Mouse (Mus musculus) T-cell, adult 2 months (primary cell): ENCODE results near the gene Gm47841.

Source experiments
- DNase-seq: peaks from one replicate; pipeline ENCODE4 v3.0.0; 2022; ENCODE audit warnings: low spot score

Gm47841 gene

DNA sequence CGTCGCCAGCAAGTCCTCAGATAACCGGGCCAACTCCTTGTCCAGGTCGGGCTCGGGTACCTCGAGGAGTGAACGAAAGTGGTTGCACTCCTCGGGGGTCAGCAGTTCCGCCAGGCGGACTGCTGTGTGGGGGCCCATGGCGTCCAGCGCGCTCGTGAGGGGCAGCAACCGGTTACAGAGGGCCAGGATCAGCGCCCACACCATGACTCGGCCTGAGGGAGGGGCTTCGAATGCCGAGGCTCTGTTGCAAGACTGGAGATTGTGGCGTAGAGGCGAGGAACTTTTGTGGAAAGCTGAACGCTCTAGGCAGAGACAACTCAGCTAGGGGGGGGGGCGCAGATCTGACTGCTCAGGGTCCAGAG, at the start of gene Gm47841:
Gm47841 (minus strand) TSS at position 204 of the 362 bp plus-strand sequence.
- no peak for DNase-seq

GRCm38 (mm10) chr15:101095392-101095791, 48.2 kb upstream of the Gm47841 start:
- no peak for DNase-seq

- no peak for DNase-seq
Measured at GRCm38 (mm10) chr15:101094979-101095378, 47.8 kb upstream of the Gm47841 start.

DNA sequence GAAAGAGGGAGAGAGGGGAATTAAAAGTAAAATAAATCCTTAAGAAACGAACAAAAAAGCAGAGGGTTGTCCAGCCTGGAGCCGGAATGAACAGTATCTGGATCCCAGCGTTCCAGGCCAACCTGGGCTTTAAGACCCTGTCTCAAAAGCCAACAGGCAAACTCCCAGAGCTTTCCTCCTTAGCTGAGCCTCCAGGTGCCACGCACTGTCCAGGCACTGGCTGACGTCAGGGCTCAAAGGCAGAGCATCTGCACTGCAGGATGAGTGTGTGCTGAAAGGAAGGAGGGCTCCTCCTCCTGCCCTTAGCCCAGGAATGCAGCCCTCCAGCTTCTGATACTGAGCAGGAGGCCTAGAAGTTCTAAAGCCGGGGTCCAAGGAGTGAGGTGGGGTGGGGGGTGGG, 46.8 kb upstream of the Gm47841 start:
- DNase-seq = no peak

- DNase-seq = no peak
Measured at GRCm38 (mm10) chr15:101092829-101093648, 45.8 kb upstream of the Gm47841 start.

DNA sequence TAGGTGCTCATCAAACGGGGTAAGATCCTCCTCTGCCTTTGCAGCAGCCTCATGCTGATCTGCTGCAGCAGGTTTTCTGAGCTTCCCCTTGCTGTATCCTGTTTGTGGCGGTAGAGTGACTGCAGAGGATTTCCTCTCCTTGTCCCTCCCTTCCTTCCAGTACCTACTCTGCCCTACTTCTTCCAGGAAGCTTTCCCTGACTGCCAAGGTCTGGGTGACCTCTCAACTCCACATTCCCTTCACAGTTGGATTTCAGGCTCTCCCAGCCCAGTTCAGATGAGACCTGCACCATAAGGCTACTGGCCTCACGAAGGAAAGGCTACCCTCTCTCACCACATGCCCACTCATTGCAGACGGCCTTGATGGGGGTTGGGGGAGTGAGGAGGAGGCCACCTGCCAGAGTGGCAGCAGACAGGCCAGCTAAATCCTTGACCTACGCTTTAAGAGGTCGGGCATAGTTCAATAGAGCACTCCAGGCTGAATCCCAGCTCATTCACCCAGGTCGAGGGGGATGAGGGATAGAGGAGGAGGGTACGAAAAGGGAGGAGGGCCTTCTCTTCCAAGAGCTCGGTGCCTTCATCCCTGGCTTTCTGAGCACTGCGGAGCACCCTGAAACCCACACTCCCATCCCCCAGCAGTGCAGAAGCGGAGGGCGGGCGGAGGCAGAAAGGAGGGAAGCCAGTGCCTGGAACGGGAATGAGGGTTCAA, 45.1 kb upstream of the Gm47841 start:
- no peak for DNase-seq

- no peak for DNase-seq
Measured at GRCm38 (mm10) chr15:101091551-101091950, 44.4 kb upstream of the Gm47841 start.

- no peak for DNase-seq
Measured at GRCm38 (mm10) chr15:101088291-101088690, 41.1 kb upstream of the Gm47841 start.

DNA sequence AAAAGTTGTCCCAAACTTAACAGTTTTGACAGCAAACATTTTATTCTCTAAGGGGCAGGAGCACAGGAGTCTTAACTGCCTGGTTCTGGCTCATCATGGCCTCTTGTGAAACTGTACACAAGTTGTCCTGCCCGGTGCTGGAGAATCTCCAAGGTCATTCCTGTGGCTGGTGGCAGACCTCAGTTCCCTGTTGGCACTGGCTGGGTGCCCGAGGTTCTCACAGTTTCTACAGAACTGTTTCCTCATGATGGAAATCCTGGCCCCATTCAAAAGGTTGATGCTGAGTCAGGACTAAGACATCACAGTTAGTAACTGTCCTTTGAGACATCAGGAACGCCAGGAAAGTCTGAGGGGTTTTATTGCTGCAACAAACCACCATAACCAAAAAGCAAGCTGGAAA, 39.8 kb upstream of the Gm47841 start:
- DNase-seq = no peak

GRCm38 (mm10) chr15:101086451-101086850, 39.3 kb upstream of the Gm47841 start:
- no peak for DNase-seq

GRCm38 (mm10) chr15:101084499-101084898, 37.3 kb upstream of the Gm47841 start:
- DNase-seq = no peak

- DNase-seq = no peak
Measured at GRCm38 (mm10) chr15:101082236-101082635, 35.0 kb upstream of the Gm47841 start.

GRCm38 (mm10) chr15:101081035-101081548, 33.9 kb upstream of the Gm47841 start:
- no peak for DNase-seq

- DNase-seq = no peak
Measured at GRCm38 (mm10) chr15:101080031-101080520, 32.9 kb upstream of the Gm47841 start.

GRCm38 (mm10) chr15:101078731-101079156, 31.5 kb upstream of the Gm47841 start:
- peak; percentile 8 for DNase-seq

- no peak for DNase-seq
Measured at GRCm38 (mm10) chr15:101077813-101078730, 30.9 kb upstream of the Gm47841 start, which contains the start of gene Fignl2. Gene Fignl2, minus strand, starts transcription at chr15:101078567.

DNA sequence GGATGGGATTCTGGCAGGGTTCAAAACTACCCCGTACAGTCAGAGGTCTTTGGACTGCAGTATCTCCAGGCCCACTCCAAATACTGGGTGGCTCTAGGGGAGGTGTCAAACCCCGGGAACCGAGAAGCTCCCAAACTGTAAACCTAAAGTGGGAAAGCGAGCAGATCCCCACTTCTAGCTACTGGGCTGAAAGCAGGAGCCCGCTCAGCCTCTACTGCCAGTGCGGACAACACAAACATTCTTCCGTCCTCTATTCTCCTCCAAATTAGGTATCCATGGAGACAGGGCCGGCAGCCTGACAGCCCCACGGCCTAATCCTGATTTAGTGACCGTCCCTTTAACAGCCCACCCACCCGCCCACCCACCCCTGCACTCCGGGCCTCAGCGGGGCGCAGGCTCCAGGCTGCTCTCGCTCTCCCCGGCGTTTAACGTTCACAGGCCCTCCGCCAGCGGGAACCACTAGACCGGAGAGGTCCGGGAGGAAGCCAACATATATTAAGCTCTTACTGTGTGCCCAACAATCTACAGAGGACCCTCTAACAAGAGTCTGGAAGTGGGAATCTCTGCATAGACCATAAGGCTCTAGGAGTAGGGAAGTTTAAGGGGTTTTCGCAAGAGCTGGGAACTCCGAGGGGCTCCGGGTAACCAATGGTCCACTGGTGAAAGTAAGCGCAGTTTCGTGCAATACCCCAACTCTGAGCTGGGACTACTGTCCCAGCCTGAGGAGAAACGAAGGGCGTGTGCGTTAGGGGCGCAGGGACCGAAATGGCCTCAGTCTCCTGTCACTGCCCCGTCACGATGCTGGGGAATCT, 30.0 kb upstream of the Gm47841 start:
- no peak for DNase-seq

- DNase-seq = no peak
Measured at GRCm38 (mm10) chr15:101076071-101077000, 29.1 kb upstream of the Gm47841 start.

DNA sequence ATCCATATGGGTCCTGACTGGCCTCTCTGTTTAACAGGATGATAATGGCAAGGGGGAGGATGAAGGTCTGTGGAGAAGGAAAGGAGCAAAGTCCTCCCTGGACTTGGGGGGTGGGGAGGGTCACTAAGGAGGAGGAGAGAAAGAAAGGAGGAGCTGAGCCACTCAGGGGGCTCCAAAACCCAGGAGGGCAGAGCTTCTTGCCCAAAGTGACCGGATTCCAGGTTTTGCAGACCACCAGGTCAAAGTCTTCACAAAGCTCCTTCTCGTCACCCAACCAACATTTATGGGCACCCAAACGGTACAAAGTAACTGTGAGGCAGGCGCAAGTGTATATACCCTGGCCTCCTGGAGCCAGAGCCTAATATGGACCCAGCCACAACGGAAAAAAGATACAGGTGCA, 28.5 kb upstream of the Gm47841 start:
- DNase-seq = no peak

DNA sequence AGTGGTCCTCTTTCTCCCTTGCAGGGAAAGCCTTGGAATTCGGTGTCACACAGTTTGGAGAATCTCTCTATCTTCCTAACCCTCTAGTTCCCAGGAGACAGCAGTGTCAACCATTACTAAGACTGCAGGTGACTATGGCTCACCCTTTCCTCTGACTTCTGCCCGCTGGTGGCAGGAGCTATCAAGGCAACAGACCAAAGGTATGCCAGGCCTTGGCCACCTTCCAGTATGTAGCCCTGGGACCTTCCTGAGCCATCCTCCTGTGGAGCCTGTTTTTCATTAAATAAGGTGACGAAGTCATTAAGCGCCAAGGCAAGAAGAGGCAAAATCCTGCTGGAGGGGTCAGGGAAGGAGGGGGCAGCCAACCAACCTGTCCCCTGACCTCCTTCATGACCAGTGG, 28.0 kb upstream of the Gm47841 start:
- DNase-seq = no peak
